Mouse (Mus musculus): Measurements from ENCODE around the gene Treh. TPM values are rescaled to one million over a fixed set of nuclear protein-coding genes. Genes with fewer than 3 reads are reported as not detected.

Treh gene
- polyA plus RNA-seq, 1 experiment from 2014 or later = not detected

DNA sequence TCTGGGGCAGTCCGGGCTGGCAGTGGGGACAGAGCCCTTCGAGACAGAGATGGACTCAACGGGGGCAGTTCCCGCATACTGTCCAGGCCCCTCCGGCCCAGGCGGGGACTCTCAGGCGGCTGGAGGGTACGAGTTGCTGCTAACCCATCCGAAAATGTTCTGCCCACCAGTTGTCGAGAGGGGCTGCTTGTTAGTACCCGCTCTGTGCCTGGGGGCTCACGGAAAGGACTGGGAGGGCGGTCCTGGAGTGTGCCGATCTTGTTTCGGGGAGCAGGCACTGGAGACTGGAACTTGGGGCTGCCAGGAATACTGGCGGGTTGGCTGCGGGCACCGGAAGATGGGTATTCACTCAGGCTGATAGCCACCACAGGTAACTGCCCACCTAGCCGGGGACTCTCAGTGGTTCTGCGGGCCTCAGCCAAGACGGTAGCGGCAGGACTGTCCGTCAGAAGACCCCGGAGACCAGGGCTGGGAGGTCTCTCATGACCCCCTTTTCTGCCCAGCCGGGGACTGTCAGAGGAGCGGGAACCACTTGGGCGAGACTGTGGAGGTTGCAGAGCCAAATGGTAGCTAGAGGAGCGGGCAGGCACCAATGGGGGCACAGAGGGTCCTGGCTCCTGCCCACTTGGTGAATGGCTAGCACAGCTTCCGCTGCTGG, 42.8 kb downstream of the Treh start:
- H3K9me3 ChIP-seq (ENCODE audit: control insufficient read depth, low read length) = no peaks in the 10 kb centered on the region
- H3K4me1 ChIP-seq (replicated peaks; ENCODE audit: control insufficient read depth, insufficient read depth, low read length) = peaks cover 8% of the 10 kb centered on the region
- peaks cover 53% of the 10 kb centered on the region for H3K36me3 ChIP-seq (ENCODE audit: control insufficient read depth, insufficient read depth, low read length)
- DNase-seq (ENCODE audit: low spot score) = no peak
- no peak overlapping the region for H3K4me2 ChIP-seq (ENCODE audit: low read length)
- H3K9ac ChIP-seq (ENCODE audit: low read length) = no peak overlapping the region
- no peak overlapping the region for H3K4me3 ChIP-seq (ENCODE audit: low read depth, low read length)
- no peak overlapping the region for H3K27ac ChIP-seq (ENCODE audit: low read depth)
- 93% methylated on average over 29 of the region's 29 CpGs for WGBS
- no peaks in the 10 kb centered on the region for H3K27me3 ChIP-seq (replicated peaks; ENCODE audit: control insufficient read depth, insufficient read depth, low read length)
- ATAC-seq (replicated peaks; ENCODE audit: low FRiP score, low TSS enrichment, low read depth) = no peak

- WGBS = 73% methylated on average over 6 of the region's 6 CpGs
- ATAC-seq (replicated peaks; ENCODE audit: low FRiP score, low TSS enrichment, low read depth) (no peak), DNase-seq (ENCODE audit: low spot score) (no peak)
- Histone ChIP-seq H3K4me1 (replicated peaks; ENCODE audit: control insufficient read depth, insufficient read depth, low read length) (peaks cover 11% of the 10 kb centered on the region), H3K27ac (ENCODE audit: low read depth) (no peak overlapping the region), H3K4me2 (ENCODE audit: low read length) (no peak overlapping the region), H3K4me3 (ENCODE audit: low read depth, low read length) (no peak overlapping the region), H3K9me3 (ENCODE audit: control insufficient read depth, low read length) (no peaks in the 10 kb centered on the region), H3K36me3 (ENCODE audit: control insufficient read depth, insufficient read depth, low read length) (peaks cover 45% of the 10 kb centered on the region), H3K9ac (ENCODE audit: low read length) (no peak overlapping the region), H3K27me3 (replicated peaks; ENCODE audit: control insufficient read depth, insufficient read depth, low read length) (no peaks in the 10 kb centered on the region)
Measured at GRCm38 (mm10) chr9:44716997-44717821, 44.2 kb downstream of the Treh start.

DNA sequence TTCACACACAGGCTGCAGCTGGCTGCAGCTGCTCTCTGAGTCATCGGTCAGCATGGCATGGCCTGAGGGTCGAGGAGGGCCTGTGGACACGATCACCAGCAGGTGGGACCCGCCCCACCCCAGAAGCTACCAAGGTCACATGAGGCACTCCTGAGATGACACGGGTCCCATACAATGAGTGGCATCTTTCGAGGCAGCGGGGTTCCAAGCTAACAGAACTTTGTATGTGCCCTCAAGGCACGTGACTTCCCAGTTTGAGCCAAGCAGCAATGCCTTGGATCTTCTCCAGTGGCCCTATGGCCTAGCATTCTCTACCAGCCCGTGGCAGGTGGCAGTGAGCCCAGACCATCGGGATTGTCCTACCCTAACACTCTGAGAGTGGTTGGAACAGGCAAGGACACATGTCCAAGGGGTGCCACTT, 44.8 kb downstream of the Treh start:
- ATAC-seq (replicated peaks; ENCODE audit: low FRiP score, low TSS enrichment, low read depth) = no peak
- no peak overlapping the region for H3K4me3 ChIP-seq (ENCODE audit: low read depth, low read length)

GRCm38 (mm10) chr9:44718937-44719631, 46.1 kb downstream of the Treh start:
- Histone ChIP-seq H3K9me3 (ENCODE audit: control insufficient read depth, low read length) (no peaks in the 10 kb centered on the region), H3K27ac (ENCODE audit: low read depth) (no peak overlapping the region), H3K4me1 (replicated peaks; ENCODE audit: control insufficient read depth, insufficient read depth, low read length) (peaks cover 13% of the 10 kb centered on the region), H3K9ac (ENCODE audit: low read length) (no peak overlapping the region), H3K4me3 (ENCODE audit: low read depth, low read length) (no peak overlapping the region), H3K27me3 (replicated peaks; ENCODE audit: control insufficient read depth, insufficient read depth, low read length) (no peaks in the 10 kb centered on the region), H3K36me3 (ENCODE audit: control insufficient read depth, insufficient read depth, low read length) (peaks cover 36% of the 10 kb centered on the region), H3K4me2 (ENCODE audit: low read length) (no peak overlapping the region)
- DNase-seq (ENCODE audit: low spot score) (no peak), ATAC-seq (replicated peaks; ENCODE audit: low FRiP score, low TSS enrichment, low read depth) (no peak)
- 88% methylated on average over 12 of the region's 12 CpGs for WGBS

More for the DNA sequence above, 44.8 kb downstream of the Treh start:
- Histone ChIP-seq H3K27me3 (replicated peaks; ENCODE audit: control insufficient read depth, insufficient read depth, low read length) (no peaks in the 10 kb centered on the region), H3K27ac (ENCODE audit: low read depth) (no peak overlapping the region), H3K9me3 (ENCODE audit: control insufficient read depth, low read length) (no peaks in the 10 kb centered on the region), H3K4me1 (replicated peaks; ENCODE audit: control insufficient read depth, insufficient read depth, low read length) (peaks cover 11% of the 10 kb centered on the region), H3K9ac (ENCODE audit: low read length) (no peak overlapping the region), H3K36me3 (ENCODE audit: control insufficient read depth, insufficient read depth, low read length) (peaks cover 45% of the 10 kb centered on the region), H3K4me2 (ENCODE audit: low read length) (no peak overlapping the region)
- 78% methylated on average over 10 of the region's 10 CpGs for WGBS
- no peak for DNase-seq (ENCODE audit: low spot score)

GRCm38 (mm10) chr9:44719632-44720357, 46.8 kb downstream of the Treh start:
- Histone ChIP-seq H3K9me3 (ENCODE audit: control insufficient read depth, low read length) (no peaks in the 10 kb centered on the region), H3K4me3 (ENCODE audit: low read depth, low read length) (no peak overlapping the region), H3K27ac (ENCODE audit: low read depth) (no peak overlapping the region), H3K4me1 (replicated peaks; ENCODE audit: control insufficient read depth, insufficient read depth, low read length) (peaks cover 20% of the 10 kb centered on the region), H3K4me2 (ENCODE audit: low read length) (peak overlapping the region; percentile 77), H3K36me3 (ENCODE audit: control insufficient read depth, insufficient read depth, low read length) (peaks cover 29% of the 10 kb centered on the region), H3K27me3 (replicated peaks; ENCODE audit: control insufficient read depth, insufficient read depth, low read length) (no peaks in the 10 kb centered on the region), H3K9ac (ENCODE audit: low read length) (peak overlapping the region; percentile 62; the same call in 1 of the 2 replicates)
- 72% methylated on average over 8 of the region's 8 CpGs for WGBS
- ATAC-seq (replicated peaks; ENCODE audit: low FRiP score, low TSS enrichment, low read depth) (no peak), DNase-seq (ENCODE audit: low spot score) (no peak)

DNA sequence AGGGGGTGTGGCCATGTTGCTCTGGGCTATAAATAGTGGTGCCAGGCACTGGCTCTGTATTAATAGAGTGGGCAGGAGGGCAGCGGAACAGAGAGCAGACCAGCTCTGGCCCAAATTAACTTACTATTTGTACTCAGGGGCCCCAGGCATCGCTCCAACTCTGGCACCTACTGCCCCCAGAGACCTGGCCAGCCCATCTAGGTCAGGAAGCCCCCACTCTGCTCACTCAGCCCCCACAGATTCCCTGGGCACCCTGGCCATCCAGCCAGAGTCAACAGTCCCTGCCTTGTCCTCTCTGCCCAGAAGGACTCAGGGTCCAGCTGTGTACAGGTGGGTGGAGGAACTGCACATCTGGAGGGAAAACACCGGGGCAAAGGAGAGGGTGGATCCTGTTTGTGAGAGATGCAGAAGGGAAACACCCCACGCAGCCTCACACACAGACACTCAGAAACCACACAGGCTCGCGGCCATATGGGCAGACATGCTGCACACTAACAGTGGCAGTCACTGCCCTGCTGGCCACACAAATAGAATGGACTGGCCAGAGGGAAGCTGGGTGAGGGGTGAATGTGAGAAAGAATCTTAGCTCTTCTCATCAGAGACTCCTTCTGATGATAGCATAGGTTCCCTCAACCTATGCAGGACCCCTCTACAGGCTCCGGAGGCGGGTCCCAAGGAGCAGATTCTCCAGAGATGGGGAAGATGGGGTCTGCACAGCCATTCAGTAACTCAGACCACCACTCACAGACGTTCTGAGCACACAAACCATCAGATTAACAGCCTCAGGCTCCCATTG, 47.5 kb downstream of the Treh start:
- Histone ChIP-seq H3K36me3 (ENCODE audit: control insufficient read depth, insufficient read depth, low read length) (peaks cover 23% of the 10 kb centered on the region), H3K4me1 (replicated peaks; ENCODE audit: control insufficient read depth, insufficient read depth, low read length) (peaks cover 26% of the 10 kb centered on the region), H3K4me2 (ENCODE audit: low read length) (peak overlapping the region; percentile 77), H3K27ac (ENCODE audit: low read depth) (peak overlapping the region; percentile 40; the same call in 1 of the 2 replicates), H3K4me3 (ENCODE audit: low read depth, low read length) (peak overlapping the region; percentile 66), H3K9me3 (ENCODE audit: control insufficient read depth, low read length) (no peaks in the 10 kb centered on the region), H3K27me3 (replicated peaks; ENCODE audit: control insufficient read depth, insufficient read depth, low read length) (no peaks in the 10 kb centered on the region), H3K9ac (ENCODE audit: low read length) (peak overlapping the region; percentile 62)
- ATAC-seq (replicated peaks; ENCODE audit: low FRiP score, low TSS enrichment, low read depth) (no peak), DNase-seq (ENCODE audit: low spot score) (no peak)
- 18% methylated on average over 9 of the region's 9 CpGs for WGBS

- no peaks in the 10 kb centered on the region for H3K27me3 ChIP-seq (replicated peaks; ENCODE audit: control insufficient read depth, insufficient read depth, low read length)
- H3K9me3 ChIP-seq (ENCODE audit: control insufficient read depth, low read length) = no peaks in the 10 kb centered on the region
- peaks cover 18% of the 10 kb centered on the region; the same call in 1 of the 2 replicates for H3K36me3 ChIP-seq (ENCODE audit: control insufficient read depth, insufficient read depth, low read length)
- H3K27ac ChIP-seq (ENCODE audit: low read depth) = peak overlapping the region; percentile 40; the same call in 1 of the 2 replicates
- H3K4me3 ChIP-seq (ENCODE audit: low read depth, low read length) = peak overlapping the region; percentile 66
- peak overlapping the region; percentile 77 for H3K4me2 ChIP-seq (ENCODE audit: low read length)
- H3K9ac ChIP-seq (ENCODE audit: low read length) = peak overlapping the region; percentile 62
- peaks cover 27% of the 10 kb centered on the region for H3K4me1 ChIP-seq (replicated peaks; ENCODE audit: control insufficient read depth, insufficient read depth, low read length)
- peak; percentile 85 for DNase-seq (ENCODE audit: low spot score)
- peak; percentile 86 for ATAC-seq (replicated peaks; ENCODE audit: low FRiP score, low TSS enrichment, low read depth)
- under 1% methylated on average over 40 of the region's 40 CpGs for WGBS
Measured at GRCm38 (mm10) chr9:44721154-44721876, 48.3 kb downstream of the Treh start.

All from intestine, embryonic 14.5 days (tissue).